Mouse (Mus musculus): ENCODE measurements around the gene Zfp574. TPM values are rescaled to one million over a fixed set of nuclear protein-coding genes. Genes with fewer than 3 reads are reported as not detected.

Gene Zfp574
- polyA plus RNA-seq, 1 experiment from 2014 or later = 9.7 TPM

- no peaks in the 10 kb centered on the region for H3K36me3 ChIP-seq
Observed at GRCm38 (mm10) chr7:25112956-25113603, 40.7 kb downstream of the Zfp574 start.

GRCm38 (mm10) chr7:25120061-25120834 is 47.9 kb downstream of the Zfp574 start:
- ATAC-seq (ENCODE audit: low read depth) = peak; percentile 36; the same call in 1 of the 2 replicates
- Histone ChIP-seq H3K4me3 (replicated peaks) (no peak overlapping the region), H3K4me2 (no peak overlapping the region), H3K9ac (no peak overlapping the region), H3K9me3 (replicated peaks) (no peaks in the 10 kb centered on the region), H3K27ac (no peak overlapping the region), H3K27me3 (0 out of 2 replicates have a peak, but pooled peaks cover 4% of the 10 kb centered on the region), H3K36me3 (no peaks in the 10 kb centered on the region), H3K4me1 (replicated peaks) (peaks cover 5% of the 10 kb centered on the region; the same call in 1 of the 2 replicates)
- DNase-seq = no peak
- 36% methylated on average over 14 of the region's 25 CpGs for WGBS (ENCODE audit: insufficient replicate concordance)

More at GRCm38 (mm10) chr7:25112956-25113603, 40.7 kb downstream of the Zfp574 start:
- 69% methylated on average over 16 of the region's 16 CpGs for WGBS (ENCODE audit: insufficient replicate concordance)
- DNase-seq (no peak), ATAC-seq (ENCODE audit: low read depth) (no peak)
- 0 out of 2 replicates have a peak, but pooled peaks cover 7% of the 10 kb centered on the region for H3K27me3 ChIP-seq
- no peaks in the 10 kb centered on the region for H3K4me1 ChIP-seq (replicated peaks)
- H3K9ac ChIP-seq = no peak overlapping the region
- H3K4me3 ChIP-seq (replicated peaks) = no peak overlapping the region
- no peak overlapping the region for H3K4me2 ChIP-seq
- no peak overlapping the region for H3K27ac ChIP-seq
- H3K9me3 ChIP-seq (replicated peaks) = no peaks in the 10 kb centered on the region

GRCm38 (mm10) chr7:25121240-25121786 is 48.9 kb downstream of the Zfp574 start:
- H3K4me1 ChIP-seq (replicated peaks) = peaks cover 5% of the 10 kb centered on the region; the same call in 1 of the 2 replicates
- WGBS (ENCODE audit: insufficient replicate concordance) = 67% methylated on average over 13 of the region's 13 CpGs
- no peak overlapping the region for H3K4me3 ChIP-seq (replicated peaks)
- no peaks in the 10 kb centered on the region for H3K27me3 ChIP-seq
- no peak overlapping the region for H3K27ac ChIP-seq
- DNase-seq (no peak), ATAC-seq (ENCODE audit: low read depth) (no peak)
- H3K36me3 ChIP-seq = no peaks in the 10 kb centered on the region
- no peaks in the 10 kb centered on the region for H3K9me3 ChIP-seq (replicated peaks)
- H3K9ac ChIP-seq = no peak overlapping the region
- H3K4me2 ChIP-seq = no peak overlapping the region

- H3K4me2 ChIP-seq = no peak overlapping the region
- ATAC-seq (ENCODE audit: low read depth) = no peak
- H3K27ac ChIP-seq = no peak overlapping the region
- no peak for DNase-seq
- H3K9ac ChIP-seq = no peak overlapping the region
- H3K36me3 ChIP-seq = no peaks in the 10 kb centered on the region
- no peaks in the 10 kb centered on the region for H3K9me3 ChIP-seq (replicated peaks)
- 61% methylated on average over 10 of the region's 10 CpGs for WGBS (ENCODE audit: insufficient replicate concordance)
- peaks cover 10% of the 10 kb centered on the region; the same call in 1 of the 2 replicates for H3K27me3 ChIP-seq
- no peak overlapping the region for H3K4me3 ChIP-seq (replicated peaks)
- H3K4me1 ChIP-seq (replicated peaks) = 0 out of 2 replicates have a peak, but pooled peaks cover 5% of the 10 kb centered on the region
Observed at GRCm38 (mm10) chr7:25125716-25126281, 53.4 kb downstream of the Zfp574 start.

GRCm38 (mm10) chr7:25127971-25128370 is 55.6 kb downstream of the Zfp574 start:
- ATAC-seq (ENCODE audit: low read depth) (no peak), DNase-seq (no peak)
- H3K27ac ChIP-seq = no peak overlapping the region
- H3K27me3 ChIP-seq = peaks cover 28% of the 10 kb centered on the region
- no peak overlapping the region for H3K4me3 ChIP-seq (replicated peaks)
- no peak overlapping the region for H3K9ac ChIP-seq
- peaks cover 11% of the 10 kb centered on the region for H3K4me1 ChIP-seq (replicated peaks)
- 66% methylated on average over 9 of the region's 9 CpGs for WGBS (ENCODE audit: insufficient replicate concordance)
- no peaks in the 10 kb centered on the region for H3K36me3 ChIP-seq
- no peaks in the 10 kb centered on the region for H3K9me3 ChIP-seq (replicated peaks)
- no peak overlapping the region for H3K4me2 ChIP-seq

- Histone ChIP-seq H3K36me3 (no peaks in the 10 kb centered on the region), H3K27ac (no peak overlapping the region), H3K9ac (no peak overlapping the region), H3K27me3 (peaks cover 42% of the 10 kb centered on the region), H3K4me2 (peak overlapping the region; percentile 34), H3K4me1 (replicated peaks) (peaks cover 17% of the 10 kb centered on the region), H3K4me3 (replicated peaks) (no peak overlapping the region; the same call in 1 of the 2 replicates), H3K9me3 (replicated peaks) (no peaks in the 10 kb centered on the region)
- 31% methylated on average over 13 of the region's 13 CpGs for WGBS (ENCODE audit: insufficient replicate concordance)
- ATAC-seq (ENCODE audit: low read depth) (0 out of 2 replicates have a peak, but pooled peaks have one; percentile 5), DNase-seq (no peak)
Observed at GRCm38 (mm10) chr7:25129390-25129979, 57.1 kb downstream of the Zfp574 start.

GRCm38 (mm10) chr7:25130565-25130964 is 58.2 kb downstream of the Zfp574 start:
- no peak overlapping the region for H3K27ac ChIP-seq
- peaks cover 24% of the 10 kb centered on the region for H3K4me1 ChIP-seq (replicated peaks)
- H3K9me3 ChIP-seq (replicated peaks) = peaks cover under 1% of the 10 kb centered on the region; the same call in 1 of the 2 replicates
- 0 out of 2 replicates have a peak overlapping the region, but pooled peaks have one; percentile 4 for H3K4me2 ChIP-seq
- no peaks in the 10 kb centered on the region for H3K36me3 ChIP-seq
- H3K4me3 ChIP-seq (replicated peaks) = no peak overlapping the region
- WGBS (ENCODE audit: insufficient replicate concordance) = 63% methylated on average over 11 of the region's 11 CpGs
- no peak for DNase-seq
- H3K27me3 ChIP-seq = peaks cover 53% of the 10 kb centered on the region
- H3K9ac ChIP-seq = no peak overlapping the region
- no peak for ATAC-seq (ENCODE audit: low read depth)

GRCm38 (mm10) chr7:25131247-25131646 is 58.9 kb downstream of the Zfp574 start:
- Histone ChIP-seq H3K9me3 (replicated peaks) (peaks cover 3% of the 10 kb centered on the region; the same call in 1 of the 2 replicates), H3K36me3 (no peaks in the 10 kb centered on the region), H3K4me3 (replicated peaks) (no peak overlapping the region), H3K4me2 (peak overlapping the region; percentile 59; the same call in 1 of the 2 replicates), H3K4me1 (replicated peaks) (peaks cover 24% of the 10 kb centered on the region), H3K9ac (no peak overlapping the region), H3K27ac (no peak overlapping the region), H3K27me3 (peaks cover 59% of the 10 kb centered on the region)
- ATAC-seq (ENCODE audit: low read depth) = no peak
- 75% methylated on average over 11 of the region's 11 CpGs for WGBS (ENCODE audit: insufficient replicate concordance)
- no peak for DNase-seq

- Histone ChIP-seq H3K4me2 (peak overlapping the region; percentile 59), H3K27me3 (peaks cover 63% of the 10 kb centered on the region), H3K9ac (peak overlapping the region; percentile 47; the same call in 1 of the 2 replicates), H3K27ac (no peak overlapping the region), H3K36me3 (no peaks in the 10 kb centered on the region), H3K9me3 (replicated peaks) (peaks cover 3% of the 10 kb centered on the region; the same call in 1 of the 2 replicates), H3K4me3 (replicated peaks) (peak overlapping the region; percentile 43), H3K4me1 (replicated peaks) (peaks cover 24% of the 10 kb centered on the region)
- 4% methylated on average over 25 of the region's 25 CpGs for WGBS (ENCODE audit: insufficient replicate concordance)
- ATAC-seq (ENCODE audit: low read depth) = peak; percentile 20; the same call in 1 of the 2 replicates
- DNase-seq = no peak
Observed at GRCm38 (mm10) chr7:25132318-25132960, 60.1 kb downstream of the Zfp574 start.
